Mouse (Mus musculus) neutrophil, adult 59 days (primary cell): ENCODE data around the gene Atp7a. TPM values are rescaled to one million over a fixed set of nuclear protein-coding genes. Genes with fewer than 3 reads are reported as not detected.

Experiments used
- total RNA-seq, 2 experiments: library from RNA; stranded (reverse); gene quantifications; 1 replicate in 1 of 2; 2 replicates in 1 of 2; pipeline ENCODE4 v1.2.4; 2023

Atp7a gene
- 10 to 100 TPM; 28.9 to 29.7 TPM for total RNA-seq

GRCm38 (mm10) chrX:106026418-106027342, at the start of gene Atp7a:
TSS of gene Atp7a (plus strand) at chrX:106027276.

GRCm38 (mm10) chrX:106011465-106012159, 15.5 kb upstream of the Atp7a start, which contains the start of gene Magt1:
TSS of gene Magt1 (minus strand) at chrX:106011906.

GRCm38 (mm10) chrX:106015571-106016322, 11.3 kb upstream of the Atp7a start, which contains the start of gene Cox7b:
TSS of gene Cox7b (plus strand) at chrX:106015700.

GRCm38 (mm10) chrX:106142936-106143335, 115.9 kb downstream of the Atp7a start, which contains the start of gene Tlr13:
TSS of gene Tlr13 (plus strand) at chrX:106143204.

Other genes with a start within 250 kb of the Atp7a start
- gene Atrx, start 97.9 kb upstream of the Atp7a start, total RNA-seq, result 100 to 1,000 TPM; 122 to 128 TPM
- gene Magt1, start 15.4 kb upstream of the Atp7a start, total RNA-seq, result 10 to 100 TPM; 26.5 to 36.6 TPM
- 100 to 1,000 TPM; 101 to 112 TPM for gene Cox7b, start 11.6 kb upstream of the Atp7a start, total RNA-seq
- 100 to 1,000 TPM; 138 to 152 TPM for gene Tlr13, start 115.9 kb downstream of the Atp7a start, total RNA-seq
- gene Pgk1, start 159.8 kb downstream of the Atp7a start, total RNA-seq, result 100 to 1,000 TPM; 294 to 295 TPM
- gene Taf9b, start 193.9 kb downstream of the Atp7a start, total RNA-seq, result 1 to 10 TPM; 1.2 to 1.3 TPM
- not detected for gene Fnd3c2, start 228.1 kb downstream of the Atp7a start, total RNA-seq